Mouse (Mus musculus): ENCODE data around the gene Fam47e.
A peak's percentile ranks its signal among the peaks of the same experiment; 100 is the strongest.

Fam47e gene

DNA sequence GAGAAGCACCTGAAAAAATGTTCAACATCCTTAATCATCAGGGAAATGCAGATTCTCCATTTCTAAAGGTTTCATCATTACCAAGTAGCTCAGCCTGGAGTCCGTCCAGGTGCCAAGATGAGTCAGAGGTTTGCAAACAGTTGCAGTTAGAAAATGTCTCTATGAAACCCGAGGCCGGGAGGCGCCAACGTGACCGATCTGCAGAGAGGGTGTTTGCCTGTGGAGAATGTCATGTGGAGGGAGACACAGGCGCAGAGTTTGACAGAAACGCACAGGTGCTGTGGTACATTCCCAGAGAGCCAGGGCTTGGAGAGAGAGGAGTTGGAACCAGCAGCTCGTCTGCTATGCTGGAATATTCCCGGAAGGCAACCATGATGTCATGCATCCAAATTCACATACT, 44.2 kb downstream of the Fam47e start:
- no peak for ATAC-seq (ENCODE audit: insufficient number of reproducible peaks, low FRiP score, low TSS enrichment)

DNA sequence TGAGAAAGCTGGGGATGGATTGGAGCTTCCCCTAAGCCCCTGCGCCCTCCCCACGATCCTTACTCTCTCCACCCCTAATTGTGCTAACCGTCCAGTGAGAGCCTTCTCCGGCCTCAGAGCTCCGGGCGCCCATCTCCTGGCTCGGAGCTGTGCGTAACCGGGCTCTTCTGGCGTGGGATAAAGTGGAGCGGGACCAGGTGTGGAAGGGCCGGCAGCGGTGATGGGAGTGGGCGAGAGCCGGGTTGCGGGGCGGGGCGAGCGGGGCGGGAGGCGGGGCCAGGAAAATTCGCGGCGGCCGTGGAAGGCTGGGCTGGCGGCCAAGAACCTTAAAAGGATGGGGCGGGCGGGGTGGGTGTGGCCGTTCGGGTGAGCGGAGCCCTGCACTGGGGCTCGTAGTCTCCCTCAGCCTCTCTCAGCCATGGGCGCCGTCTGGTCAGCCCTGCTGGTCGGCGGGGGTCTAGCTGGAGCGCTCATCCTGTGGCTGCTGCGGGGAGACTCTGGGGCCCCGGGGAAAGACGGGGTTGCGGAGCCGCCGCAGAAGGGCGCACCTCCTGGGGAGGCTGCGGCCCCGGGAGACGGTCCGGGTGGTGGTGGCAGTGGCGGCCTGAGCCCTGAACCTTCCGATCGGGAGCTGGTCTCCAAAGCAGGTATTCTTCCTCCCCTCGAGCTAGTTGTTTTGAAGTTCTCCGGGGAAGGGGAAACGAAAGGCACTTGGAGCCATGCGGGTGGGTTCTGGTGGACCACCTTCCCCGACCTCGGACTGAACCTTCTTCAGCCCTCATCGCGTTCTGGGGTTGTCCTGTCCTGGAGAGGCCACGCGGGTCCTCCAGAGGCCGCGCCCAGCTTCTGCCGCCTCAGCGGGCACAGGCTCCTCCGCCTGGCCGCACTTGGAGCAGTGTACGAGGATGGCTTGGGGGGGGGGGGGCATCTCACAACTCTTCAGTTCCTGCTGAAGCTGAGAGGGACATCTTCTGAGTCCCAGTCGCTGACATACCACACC, 48.1 kb downstream of the Fam47e start, which contains the start of gene Stbd1:
TSS of gene Stbd1 (plus strand) at position 351 of the 1,000 bp plus-strand sequence.
- ATAC-seq (ENCODE audit: insufficient number of reproducible peaks, low FRiP score, low TSS enrichment), result peak; percentile 36

DNA sequence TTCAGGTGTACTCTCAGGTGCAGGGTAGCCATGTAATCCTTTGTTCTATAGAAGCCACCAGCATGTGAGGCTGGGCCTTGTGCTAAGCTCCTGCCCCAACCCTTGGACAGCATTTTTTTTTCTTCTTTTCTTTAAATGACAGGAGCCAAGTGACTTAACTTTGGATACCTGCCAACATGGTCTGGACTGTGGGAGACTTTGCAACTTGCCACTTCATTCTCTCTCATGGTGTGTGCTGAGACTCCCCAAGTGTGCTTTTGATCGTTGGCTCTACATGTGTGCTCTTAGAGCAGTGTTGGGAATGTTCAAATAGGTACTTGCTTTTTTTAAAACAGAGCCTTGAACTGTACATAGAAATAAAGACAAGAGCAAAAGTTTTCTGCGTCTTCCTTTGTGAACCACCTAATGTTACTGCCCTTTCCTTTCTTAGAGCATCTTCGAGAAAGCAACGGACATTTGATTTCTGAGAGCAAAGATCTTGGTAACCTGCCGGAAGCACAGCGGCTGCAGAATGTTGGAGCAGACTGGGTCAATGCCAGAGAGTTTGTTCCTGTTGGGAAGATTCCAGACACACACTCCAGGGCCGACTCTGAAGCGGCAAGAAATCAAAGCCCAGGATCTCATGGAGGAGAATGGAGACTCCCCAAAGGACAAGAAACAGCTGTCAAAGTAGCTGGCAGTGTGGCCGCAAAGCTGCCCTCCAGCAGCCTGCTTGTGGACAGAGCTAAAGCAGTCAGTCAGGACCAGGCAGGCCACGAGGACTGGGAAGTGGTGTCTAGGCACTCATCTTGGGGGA, 49.8 kb downstream of the Fam47e start:
- ATAC-seq (ENCODE audit: insufficient number of reproducible peaks, low FRiP score, low TSS enrichment), result no peak

DNA sequence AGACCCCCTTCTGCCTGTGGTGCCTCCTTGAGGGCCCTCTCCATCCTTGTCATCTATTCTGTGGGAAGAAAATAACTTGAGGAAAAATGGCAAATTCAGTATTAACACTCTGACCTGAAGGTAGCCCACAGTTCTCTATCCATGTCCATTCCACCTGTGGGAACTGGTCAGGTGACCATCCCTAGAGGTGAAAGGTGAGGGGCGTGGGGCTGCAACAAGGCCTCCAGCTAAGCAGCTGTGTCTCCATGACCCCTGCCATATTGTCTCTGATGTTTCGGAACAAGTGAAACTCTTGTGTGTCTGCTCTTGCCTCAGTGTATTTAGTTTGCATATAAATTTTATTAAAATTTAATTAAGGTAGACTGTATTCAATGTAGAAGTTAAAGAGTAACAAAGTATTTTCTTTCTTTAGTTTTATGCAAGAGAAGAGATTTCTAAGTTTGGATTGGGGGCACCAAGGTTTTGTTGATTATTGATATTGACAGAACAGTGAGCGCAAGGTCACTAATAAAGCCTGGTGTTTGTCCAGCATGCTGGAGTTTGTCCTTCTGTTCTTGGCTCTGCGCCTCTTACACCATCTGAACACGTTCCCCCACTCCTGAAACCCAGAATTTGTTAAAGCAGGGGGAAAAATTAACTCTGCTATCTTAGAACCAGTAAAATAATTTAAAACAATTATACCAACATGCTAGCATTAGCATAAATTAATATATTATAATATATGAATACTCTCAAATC, 52.8 kb downstream of the Fam47e start:
- no peak for ATAC-seq (ENCODE audit: insufficient number of reproducible peaks, low FRiP score, low TSS enrichment)

DNA sequence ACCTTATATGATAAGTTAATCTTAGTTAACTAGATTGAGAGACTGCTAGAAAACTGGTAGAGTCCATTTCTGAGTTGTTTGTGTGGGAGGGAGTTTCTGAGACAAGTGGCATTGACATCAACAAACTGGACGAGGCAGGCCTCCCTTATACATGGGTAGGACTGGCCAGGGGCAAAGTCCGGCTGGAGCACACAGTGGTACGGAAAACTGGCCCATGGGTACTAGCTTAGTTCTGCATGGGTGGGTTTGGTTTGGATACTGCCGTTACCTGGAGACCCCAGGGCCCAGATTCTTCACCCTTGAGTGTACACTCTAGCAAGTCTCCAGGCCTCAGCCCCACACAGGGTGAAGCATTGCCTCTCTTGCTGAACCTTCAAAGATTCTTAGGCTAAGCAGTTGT, 57.9 kb downstream of the Fam47e start:
- ATAC-seq (ENCODE audit: insufficient number of reproducible peaks, low FRiP score, low TSS enrichment), result no peak

DNA sequence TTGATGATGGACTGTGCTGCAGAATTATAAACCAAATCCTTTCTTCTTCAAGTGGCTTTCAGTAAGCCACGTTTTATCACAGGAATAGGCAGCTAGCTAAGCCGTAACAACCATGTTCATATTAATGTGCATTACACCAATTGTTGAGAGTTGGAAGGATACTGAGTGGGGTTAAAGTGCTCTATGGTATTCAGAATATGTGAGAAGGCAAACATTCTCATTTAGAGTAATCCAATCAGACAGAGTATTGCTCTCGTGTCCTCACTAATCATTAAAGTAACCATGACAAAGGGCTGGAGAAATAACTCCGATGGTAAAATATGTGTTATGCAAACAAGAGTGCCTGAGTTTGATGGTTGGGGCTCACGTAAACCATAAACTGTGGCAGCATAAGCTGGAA, 67.0 kb downstream of the Fam47e start:
- no peak for ATAC-seq (ENCODE audit: insufficient number of reproducible peaks, low FRiP score, low TSS enrichment)

DNA sequence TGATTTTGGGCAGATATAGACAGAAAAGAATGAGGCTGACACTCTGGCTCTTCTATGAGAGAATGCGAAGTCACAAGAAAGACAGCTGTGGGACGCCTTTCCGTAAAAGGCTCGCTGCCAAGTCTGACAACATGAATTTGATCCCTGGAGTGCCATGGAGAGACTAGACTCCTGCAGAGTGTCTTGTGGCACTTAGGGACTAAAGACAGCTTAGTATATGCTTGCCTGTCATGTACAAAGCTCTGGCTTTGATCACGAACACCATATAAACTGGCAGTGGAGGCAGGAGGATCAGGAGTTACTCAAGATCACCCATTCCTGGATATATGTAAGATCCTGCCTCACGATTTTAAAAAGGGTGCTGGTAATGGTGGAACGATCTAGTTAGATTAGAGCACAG, 73.0 kb downstream of the Fam47e start:
- no peak for ATAC-seq (ENCODE audit: insufficient number of reproducible peaks, low FRiP score, low TSS enrichment)

DNA sequence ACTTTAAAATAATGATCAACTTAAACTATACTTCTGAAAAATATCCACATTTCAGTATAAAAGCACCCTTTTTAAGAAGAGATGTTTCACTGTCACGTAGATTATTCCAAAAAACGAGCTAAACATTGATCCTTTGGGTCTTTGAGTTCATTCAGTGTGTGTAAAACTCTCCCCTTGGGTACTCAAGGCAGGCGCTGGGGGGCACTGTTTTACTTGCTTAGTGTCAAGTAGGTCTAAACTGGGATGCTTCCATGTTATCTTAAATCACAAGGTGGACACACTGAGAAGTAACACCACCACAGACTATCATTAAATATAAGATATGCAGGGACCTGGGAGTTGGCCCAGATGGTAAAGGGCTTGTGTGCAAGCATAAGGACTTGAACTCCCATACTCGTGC, 78.7 kb downstream of the Fam47e start:
- ATAC-seq (ENCODE audit: insufficient number of reproducible peaks, low FRiP score, low TSS enrichment), result no peak

DNA sequence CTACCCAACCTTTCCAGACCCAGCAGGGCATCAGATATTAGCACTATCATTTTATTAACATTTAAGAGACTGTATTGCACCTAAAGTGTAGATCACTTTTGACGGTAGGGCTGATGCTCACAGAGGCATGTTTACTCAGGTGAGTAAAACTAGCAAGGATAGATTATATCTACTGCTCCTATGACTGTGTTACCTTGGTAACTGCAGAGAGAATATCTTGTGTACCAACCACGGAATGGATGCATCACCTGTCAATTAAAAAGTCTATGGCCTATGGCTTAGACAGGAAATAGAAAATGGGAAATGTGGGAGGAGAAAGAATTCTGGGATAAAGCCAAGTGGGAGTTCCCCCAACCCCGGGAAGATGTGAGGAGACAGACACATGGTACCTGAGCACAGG, 80.0 kb downstream of the Fam47e start:
- no peak for ATAC-seq (ENCODE audit: insufficient number of reproducible peaks, low FRiP score, low TSS enrichment)

DNA sequence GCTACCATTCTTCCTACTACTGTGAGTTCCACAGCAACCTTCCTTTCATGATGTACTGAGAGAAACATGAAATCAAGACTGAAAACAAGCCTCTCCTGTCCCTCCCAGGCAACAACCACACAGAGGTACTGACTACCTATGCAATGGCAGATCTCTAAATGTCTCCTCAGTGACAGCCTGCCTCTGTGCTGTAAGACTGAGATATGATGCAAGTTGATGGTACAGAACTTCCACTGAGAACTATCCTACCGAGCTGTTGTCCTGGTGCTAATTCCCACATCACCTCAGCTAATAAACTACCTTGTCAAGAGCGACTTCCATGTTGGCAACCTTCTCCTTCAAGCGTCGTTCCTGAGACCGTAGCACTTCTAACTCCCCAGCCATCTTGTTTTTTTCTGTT, 81.0 kb downstream of the Fam47e start:
- ATAC-seq (ENCODE audit: insufficient number of reproducible peaks, low FRiP score, low TSS enrichment), result no peak

DNA sequence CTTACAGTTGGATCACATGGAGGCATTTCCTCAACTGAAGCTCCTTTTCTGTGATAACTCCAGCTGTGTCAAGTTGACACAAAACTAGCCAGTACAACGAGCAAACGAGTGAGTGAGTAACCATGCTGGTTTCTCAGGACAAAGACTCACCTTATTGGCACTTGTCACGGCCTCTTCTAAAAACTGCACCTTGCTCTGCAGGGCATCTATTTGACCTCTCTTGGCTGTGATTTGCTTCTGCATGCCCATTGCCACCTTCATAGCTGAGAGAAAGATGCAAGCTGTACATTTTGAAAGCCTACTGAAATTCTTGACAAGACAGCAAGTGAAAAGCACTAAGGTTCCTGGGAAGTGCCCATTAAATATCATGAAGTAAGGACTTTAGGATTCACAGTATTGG, 86.0 kb downstream of the Fam47e start:
- no peak for ATAC-seq (ENCODE audit: insufficient number of reproducible peaks, low FRiP score, low TSS enrichment)

Measured in cerebellum, adult (tissue).